In genomic region chr11:110477961-110478869, GRCm38 (mm10) we compare ENCODE assay signal across 9 mouse cellular contexts.
DNase-seq lines count a peak whose midpoint lies in the region; ATAC-seq lines count a peak whose summit lies in the region.
"Had no signal": no experiment of that assay in that cellular context is flagged by ENCODE, and none has a peak within 500 bp of the region (broad histone marks: within the 10 kb centered on the region; RNA-seq: fewer than 3 reads in every experiment).

No protein-coding gene starts in this region.

- no peak for ATAC-seq in heart, embryonic 13.5 days (ENCODE audit: extremely low read depth, insufficient number of reproducible peaks, low FRiP score, low TSS enrichment)
- 0 out of 2 replicates have a peak, but pooled peaks have one; percentile 49 for ATAC-seq in cerebellum, adult (ENCODE audit: insufficient number of reproducible peaks, low FRiP score, low TSS enrichment)

- H3K27ac ChIP-seq in heart, embryonic 13.5 days (replicated peaks), result no peak overlapping the region
- H3K27ac ChIP-seq in midbrain, embryonic 10.5 days (replicated peaks), result no peak overlapping the region
- H3K27ac ChIP-seq: limb, embryonic 15.5 days had no signal

- no peaks in the 10 kb centered on the region for H3K36me3 ChIP-seq in heart, embryonic 13.5 days
- H3K36me3 ChIP-seq in midbrain, embryonic 10.5 days, result no peaks in the 10 kb centered on the region
- H3K36me3 ChIP-seq: limb, embryonic 15.5 days had no signal

- no peak for DNase-seq in heart, postnatal 14 days
- DNase-seq in heart, postnatal 36 days, result peak; percentile 5 to 6
- DNase-seq in midbrain, embryonic 10.5 days (ENCODE audit: low spot score), result peak; percentile 13
- no peak for DNase-seq in right cerebral cortex, postnatal 25 days
- DNase-seq in thymus, postnatal 14 days, result no peak
- DNase-seq in adipocyte (ENCODE audit: low spot score), result no peak

- no peak overlapping the region for H3K4me3 ChIP-seq in heart, embryonic 13.5 days
- H3K4me3 ChIP-seq in midbrain, embryonic 10.5 days, result no peak overlapping the region

- WGBS in heart, embryonic 13.5 days, result 61% methylated on average over 18 of the region's 18 CpGs
- WGBS in midbrain, embryonic 10.5 days, result 50% methylated on average over 18 of the region's 18 CpGs

- H3K4me2 ChIP-seq in heart, embryonic 13.5 days, result no peak overlapping the region

- intact Hi-C loops in heart, postnatal 14 days (cut with DNase I), result no loop called here
- intact Hi-C loops in heart, postnatal 36 days (cut with DNase I), result no loop called here

- peaks cover 38% of the 10 kb centered on the region for H3K4me1 ChIP-seq in heart, embryonic 13.5 days
- H3K4me1 ChIP-seq in midbrain, embryonic 10.5 days, result peaks cover 57% of the 10 kb centered on the region

- no peaks in the 10 kb centered on the region for H3K27me3 ChIP-seq in heart, embryonic 13.5 days (replicated peaks)
- peaks cover 50% of the 10 kb centered on the region for H3K27me3 ChIP-seq in midbrain, embryonic 10.5 days (ENCODE audit: low read depth, poor library complexity, severe bottlenecking)
- H3K27me3 ChIP-seq: limb, embryonic 15.5 days had no signal

- H3K9me3 ChIP-seq in heart, embryonic 13.5 days, result no peaks in the 10 kb centered on the region
- no peaks in the 10 kb centered on the region for H3K9me3 ChIP-seq in midbrain, embryonic 10.5 days (replicated peaks)
- H3K9me3 ChIP-seq: limb, embryonic 15.5 days had no signal

- H3K9ac ChIP-seq in heart, embryonic 13.5 days, result 0 out of 2 replicates have a peak overlapping the region, but pooled peaks have one; percentile 19
- H3K9ac ChIP-seq: limb, embryonic 15.5 days had no signal

Comparison
In these comparisons a context has a peak if more than half of its experiments do, and no peak if none do; other contexts are left out.
1. DNase-seq: peak in heart, postnatal 36 days (2 of 2) and midbrain, embryonic 10.5 days (single experiment); none in heart, postnatal 14 days (0 of 2), right cerebral cortex, postnatal 25 days (single experiment), thymus, postnatal 14 days (single experiment) and adipocyte (single experiment).